Mouse (Mus musculus) intestine, postnatal 0 days (tissue): ENCODE data around the gene Hist1h2ao. TPM values are rescaled to one million over a fixed set of nuclear protein-coding genes. Genes with fewer than 3 reads are reported as not detected.
"Not testable (repeated sequence)": the region's sequence is repeated elsewhere in the genome, so short reads cannot be mapped to it uniquely, and the experiment has no call there.

Experiments
- ATAC-seq: fragments of 200-750 bp; cut with Nextera tagmentation; 2 replicates; pipeline ENCODE4 v1.8.0; 2017; ENCODE audit warnings: mild to moderate bottlenecking, moderate TSS enrichment, moderate library complexity
- H3K27ac ChIP-seq: fragments of 300-500 bp; sonication (generic); 2 replicates; pipeline ENCODE4 v1.5.1; 2014; ENCODE audit warnings: mild to moderate bottlenecking, low read depth, low read length, moderate library complexity
- H3K27me3 ChIP-seq: fragments of 300-500 bp; sonication (generic); replicated peaks from 2 replicates; pipeline ENCODE4 v1.6.1; 2014; ENCODE audit warnings: low read length, mixed read lengths; ENCODE audit not compliant: control insufficient read depth, insufficient read depth
- H3K36me3 ChIP-seq: fragments of 300-500 bp; sonication (generic); 2 replicates; pipeline ENCODE4 v1.6.1; 2014; ENCODE audit warnings: mild to moderate bottlenecking, moderate library complexity; ENCODE audit not compliant: control insufficient read depth, insufficient read depth
- H3K4me1 ChIP-seq: fragments of 300-500 bp; sonication (generic); replicated peaks from 2 replicates; pipeline ENCODE4 v1.6.1; 2014; ENCODE audit warnings: antibody characterized with exemption, low read length, mixed read lengths; ENCODE audit not compliant: control insufficient read depth, insufficient read depth
- H3K4me2 ChIP-seq: fragments of 300-500 bp; sonication (generic); replicated peaks from 2 replicates; pipeline ENCODE4 v1.6.1; 2014; ENCODE audit warnings: low read depth, mild to moderate bottlenecking, moderate library complexity
- H3K4me3 ChIP-seq: fragments of 300-500 bp; sonication (generic); 2 replicates; pipeline ENCODE4 v1.5.1; 2014; ENCODE audit warnings: low read depth, low read length
- H3K9ac ChIP-seq: fragments of 300-500 bp; sonication (generic); 2 replicates; pipeline ENCODE4 v1.6.1; 2014; ENCODE audit warnings: mild to moderate bottlenecking, low read depth, low read length
- H3K9me3 ChIP-seq: fragments of 300-500 bp; sonication (generic); 2 replicates; pipeline ENCODE4 v1.6.1; 2016; ENCODE audit warnings: mixed run types; ENCODE audit not compliant: control insufficient read depth
- CTCF ChIP-seq: sonication (generic); IDR thresholded peaks from 2 replicates; pipeline ENCODE4 v1.5.1; 2016; ENCODE audit warnings: low read depth, mild to moderate bottlenecking, control low read depth, antibody characterized with exemption, moderate library complexity
- WGBS: fragments of 180-500 bp; shearing (Covaris S2); extraction: QIAGEN DNeasy Blood & Tissue Kit; methylation state at CpG from one replicate; pipeline ENCODE4 v1.1.7; 2014; 5-methylcytosine and 5-hydroxymethylcytosine counted together
- microRNA-seq: library from miRNA; unstranded; fragments of <30 nt; microRNA quantifications from one replicate; pipeline ENCODE4, GENCODE M21; 2016
- polyA plus RNA-seq: library from polyadenylated mRNA; unstranded; fragments of >200 nt; fragmentation: Nextera tagmentation; extraction: Ambion mirVana; gene quantifications from 2 replicates; pipeline ENCODE4 v1.2.1, GENCODE M21; 2015

Hist1h2ao gene
- polyA plus RNA-seq, 1 experiment from 2014 or later, result not detected

DNA sequence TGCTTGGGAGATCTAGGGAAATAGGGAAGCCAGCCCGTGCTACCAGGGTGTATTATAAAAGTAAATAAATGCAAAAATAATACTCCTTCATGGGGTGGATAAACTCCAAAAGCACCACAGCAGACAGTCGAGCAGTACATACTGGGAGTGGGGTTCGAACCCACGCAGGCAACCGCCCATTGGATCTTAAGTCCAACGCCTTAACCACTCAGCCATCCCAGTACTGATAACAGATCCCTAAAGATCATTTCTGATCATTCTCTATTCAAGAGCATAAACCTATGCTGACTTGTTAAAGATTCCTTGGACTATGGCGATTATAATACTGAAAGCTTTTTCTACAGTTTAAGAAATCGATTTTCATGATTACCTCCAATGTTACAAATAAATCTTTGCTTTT lies 37.6 kb downstream of the Hist1h2ao start:
- no peaks in the 10 kb centered on the region for H3K27me3 ChIP-seq

DNA sequence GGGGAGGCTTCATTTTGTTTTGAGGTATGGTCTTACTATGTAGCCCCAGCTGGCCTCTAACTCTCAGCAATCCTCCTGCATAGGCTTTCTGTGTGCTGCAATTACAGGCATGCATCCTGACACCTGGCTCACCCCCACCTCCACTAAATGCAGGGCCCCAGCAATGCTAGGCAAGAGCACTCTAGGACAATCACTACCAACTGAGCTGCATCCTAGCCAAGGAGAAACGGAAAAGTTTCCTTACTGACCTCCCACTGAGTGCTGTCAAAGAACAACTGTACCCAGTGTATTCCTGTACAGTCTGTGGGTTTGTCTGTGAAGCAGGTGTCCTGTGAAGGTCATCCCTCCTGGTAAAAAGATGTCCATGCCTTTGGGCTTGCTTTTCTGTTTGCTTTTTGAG lies 40.4 kb downstream of the Hist1h2ao start:
- not testable (repeated sequence) for H3K9ac ChIP-seq, H3K4me2 ChIP-seq, H3K9me3 ChIP-seq, H3K4me3 ChIP-seq, H3K36me3 ChIP-seq, ATAC-seq, H3K4me1 ChIP-seq, H3K27ac ChIP-seq, H3K27me3 ChIP-seq
- 44% methylated on average over 1 of the region's 1 CpGs for WGBS

More for the DNA sequence above, 37.6 kb downstream of the Hist1h2ao start:
- no peaks in the 10 kb centered on the region for H3K36me3 ChIP-seq
- no peak overlapping the region for H3K9ac ChIP-seq
- no peaks in the 10 kb centered on the region for H3K9me3 ChIP-seq
- no peak overlapping the region for H3K4me3 ChIP-seq
- TF ChIP-seq CTCF, result no peak
- no peak overlapping the region for H3K4me2 ChIP-seq
- WGBS, result 29% methylated on average over 8 of the region's 8 CpGs
- no peaks in the 10 kb centered on the region for H3K4me1 ChIP-seq
- H3K27ac ChIP-seq, result no peak overlapping the region
- ATAC-seq, result no peak

DNA sequence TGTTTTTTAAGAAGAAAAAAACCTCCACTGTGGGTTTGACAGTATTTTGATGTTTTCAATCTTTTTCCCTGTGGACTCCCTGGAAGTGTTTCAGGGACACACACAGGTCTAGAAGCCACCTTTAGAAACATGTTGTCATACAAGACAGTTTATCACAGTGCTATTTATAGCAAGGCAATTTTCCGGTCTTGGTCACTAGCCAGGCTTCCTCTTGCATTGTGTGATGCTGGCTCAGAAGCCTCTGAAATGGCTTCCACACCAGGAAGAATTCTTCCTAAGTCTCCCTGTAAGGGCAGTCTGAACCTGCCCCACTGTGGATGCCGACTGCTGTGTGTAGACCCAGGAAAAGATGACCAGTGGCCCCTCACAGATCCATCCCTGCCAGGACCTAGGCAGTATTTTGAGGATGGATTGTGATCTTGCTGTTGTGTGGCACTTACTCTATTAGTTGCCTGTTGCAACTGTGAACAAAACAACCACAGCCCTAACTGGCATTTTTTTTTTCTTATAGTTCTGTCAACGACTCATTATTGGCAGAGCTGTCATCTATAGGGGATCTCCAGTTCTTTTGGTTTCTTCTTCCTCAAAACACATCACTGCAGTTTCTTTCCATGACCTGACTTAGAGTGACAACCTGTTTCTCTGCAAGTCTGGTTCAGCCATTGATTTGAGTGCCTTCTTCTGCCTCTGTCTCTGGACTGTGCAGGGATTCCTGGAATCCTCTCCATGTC lies 42.1 kb downstream of the Hist1h2ao start:
- 44% methylated on average over 3 of the region's 3 CpGs for WGBS
- ATAC-seq, result no peak
- Histone ChIP-seq H3K27ac (no peak overlapping the region), H3K9me3 (no peaks in the 10 kb centered on the region), H3K4me1 (no peaks in the 10 kb centered on the region), H3K9ac (no peak overlapping the region), H3K27me3 (no peaks in the 10 kb centered on the region), H3K4me3 (no peak overlapping the region), H3K4me2 (no peak overlapping the region), H3K36me3 (no peaks in the 10 kb centered on the region)
- TF ChIP-seq CTCF, result no peak

DNA sequence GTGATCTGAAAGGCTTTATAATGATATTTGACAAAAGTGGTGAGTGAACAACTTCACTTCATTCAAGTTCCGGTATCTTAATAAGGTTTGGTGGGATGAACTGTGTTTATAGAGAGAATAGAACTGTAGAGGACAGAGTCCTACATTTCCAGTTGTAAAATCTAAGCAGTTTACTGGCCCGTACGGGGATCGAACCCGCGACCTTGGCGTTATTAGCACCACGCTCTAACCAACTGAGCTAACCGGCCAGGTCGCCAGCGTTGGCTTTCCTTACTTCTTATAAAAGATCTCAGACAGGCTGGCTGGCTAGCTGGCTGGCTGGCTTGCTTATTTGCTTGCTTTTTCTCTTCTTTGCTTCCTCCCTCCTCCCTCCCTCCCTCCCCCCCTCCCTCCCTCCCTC lies 44.9 kb downstream of the Hist1h2ao start:
- WGBS, result 1% methylated on average over 11 of the region's 11 CpGs
- ATAC-seq, result no peak
- H3K4me1 ChIP-seq, result no peaks in the 10 kb centered on the region
- no peak overlapping the region for H3K27ac ChIP-seq
- no peaks in the 10 kb centered on the region for H3K27me3 ChIP-seq
- peak overlapping the region; percentile 58 for H3K4me2 ChIP-seq
- TF ChIP-seq CTCF, result no peak
- peak overlapping the region; percentile 37; the same call in 1 of the 2 replicates for H3K4me3 ChIP-seq
- no peak overlapping the region for H3K9ac ChIP-seq
- H3K9me3 ChIP-seq, result no peaks in the 10 kb centered on the region
- H3K36me3 ChIP-seq, result no peaks in the 10 kb centered on the region

DNA sequence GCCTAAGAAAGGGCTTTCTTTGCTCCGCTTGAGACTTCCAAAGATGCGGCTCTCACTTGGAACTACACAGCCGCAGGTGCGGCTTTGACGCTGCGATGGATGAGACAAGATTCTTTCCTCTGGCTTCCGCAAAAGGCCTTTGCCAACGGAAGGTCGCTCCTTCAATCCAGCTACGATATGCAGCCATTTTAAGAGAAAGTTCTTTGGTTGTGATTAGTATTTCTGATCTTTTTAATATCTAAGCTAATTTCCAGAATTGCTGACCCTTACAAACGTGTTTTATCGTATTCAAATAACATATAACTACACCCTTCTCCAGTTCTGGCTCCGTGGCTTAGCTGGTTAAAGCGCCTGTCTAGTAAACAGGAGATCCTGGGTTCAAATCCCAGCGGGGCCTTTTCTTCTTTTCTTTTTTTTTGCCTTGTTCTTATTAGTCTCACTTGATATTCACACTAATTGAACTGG lies 45.5 kb downstream of the Hist1h2ao start:
- no peaks in the 10 kb centered on the region for H3K27me3 ChIP-seq
- no peaks in the 10 kb centered on the region for H3K36me3 ChIP-seq
- H3K9ac ChIP-seq, result no peak overlapping the region
- no peak for TF ChIP-seq CTCF
- 4% methylated on average over 15 of the region's 15 CpGs for WGBS
- H3K4me3 ChIP-seq, result peak overlapping the region; percentile 37
- no peaks in the 10 kb centered on the region for H3K9me3 ChIP-seq
- H3K4me1 ChIP-seq, result no peaks in the 10 kb centered on the region
- ATAC-seq, result no peak
- H3K27ac ChIP-seq, result no peak overlapping the region
- H3K4me2 ChIP-seq, result peak overlapping the region; percentile 58

Small RNA genes lying within 50 kb of the gene (microRNA-seq; reads per million reads assigned to microRNA genes)
- gene Gm19658 (not detected), gene Gm44346 (not detected), gene Gm44466 (not detected)

Other genes starting within 250 kb of the Hist1h2ao start
- gene Olfr1364, start 228.7 kb upstream of the Hist1h2ao start, polyA plus RNA-seq, result not detected in 2 replicates
- not detected in 2 replicates for gene Olfr1362, start 196.4 kb upstream of the Hist1h2ao start, polyA plus RNA-seq
- 0.04 TPM in 1 of 2 replicates, not detected in the other for gene Olfr11, start 167.9 kb upstream of the Hist1h2ao start, polyA plus RNA-seq
- gene Olfr1361, start 147.1 kb upstream of the Hist1h2ao start, polyA plus RNA-seq, result not detected in 2 replicates
- not detected in 2 replicates for gene Olfr1360, start 133.1 kb upstream of the Hist1h2ao start, polyA plus RNA-seq
- gene Olfr1359, start 112.4 kb upstream of the Hist1h2ao start, polyA plus RNA-seq, result not detected in 2 replicates
- 1.9 TPM in 1 of 2 replicates, not detected in the other for gene Hist1h2bl, start 94.3 kb upstream of the Hist1h2ao start, polyA plus RNA-seq
- 6.1 and 12.0 TPM in 2 replicates for gene Hist1h2ai, start 94.0 kb upstream of the Hist1h2ao start, polyA plus RNA-seq
- gene Hist1h3h, start 92.8 kb upstream of the Hist1h2ao start, polyA plus RNA-seq, result 2.4 and 2.9 TPM in 2 replicates
- gene Hist1h2bm, start 88.4 kb upstream of the Hist1h2ao start, polyA plus RNA-seq, result 0.51 and 0.76 TPM in 2 replicates
- gene Hist1h4j, start 75.4 kb upstream of the Hist1h2ao start, polyA plus RNA-seq, result 0.40 and 0.42 TPM in 2 replicates
- gene Hist1h4k, start 60.0 kb upstream of the Hist1h2ao start, polyA plus RNA-seq, result 1.4 and 2.1 TPM in 2 replicates
- 5.0 and 9.5 TPM in 2 replicates for gene Hist1h2ak, start 56.6 kb upstream of the Hist1h2ao start, polyA plus RNA-seq
- gene Hist1h2bn, start 56.3 kb upstream of the Hist1h2ao start, polyA plus RNA-seq, result 1.1 TPM in 2 replicates
- 7.3 and 8.1 TPM in 2 replicates for gene Hist1h1b, start 29.8 kb upstream of the Hist1h2ao start, polyA plus RNA-seq
- 34.1 and 39.6 TPM in 2 replicates for gene Hist1h3i, start 27.1 kb upstream of the Hist1h2ao start, polyA plus RNA-seq
- gene Hist1h2an, start 23.2 kb upstream of the Hist1h2ao start, polyA plus RNA-seq, result 1.5 and 3.2 TPM in 2 replicates
- 0.41 and 1.5 TPM in 2 replicates for gene Hist1h2bp, start 23.0 kb upstream of the Hist1h2ao start, polyA plus RNA-seq
- 7.8 and 9.8 TPM in 2 replicates for gene Hist1h2bq, start 268 bp upstream of the Hist1h2ao start, polyA plus RNA-seq
- not detected in 2 replicates for gene Hist1h4m, start 1.3 kb downstream of the Hist1h2ao start, polyA plus RNA-seq
- gene Hist1h4n, start 21.7 kb downstream of the Hist1h2ao start, polyA plus RNA-seq, result 2.1 and 5.3 TPM in 2 replicates
- gene Hist1h2ap, start 23.0 kb downstream of the Hist1h2ao start, polyA plus RNA-seq, result 1,504 and 1,780 TPM in 2 replicates
- 7.8 and 10.0 TPM in 2 replicates for gene Hist1h2br, start 23.3 kb downstream of the Hist1h2ao start, polyA plus RNA-seq
- gene Zfp184, start 134.6 kb downstream of the Hist1h2ao start, polyA plus RNA-seq, result 1.2 TPM in 2 replicates
- not detected in 2 replicates for gene Pom121l2, start 170.7 kb downstream of the Hist1h2ao start, polyA plus RNA-seq
- gene Prss16, start 199.3 kb downstream of the Hist1h2ao start, polyA plus RNA-seq, result 4.0 and 4.1 TPM in 2 replicates
- 3.4 and 5.3 TPM in 2 replicates for gene Hist1h2ah, start 225.1 kb downstream of the Hist1h2ao start, polyA plus RNA-seq
- 0.90 and 1.8 TPM in 2 replicates for gene Hist1h2bk, start 225.4 kb downstream of the Hist1h2ao start, polyA plus RNA-seq
- gene Hist1h4i, start 230.9 kb downstream of the Hist1h2ao start, polyA plus RNA-seq, result 9.4 and 9.9 TPM in 2 replicates
- gene Hist1h2ag, start 232.5 kb downstream of the Hist1h2ao start, polyA plus RNA-seq, result 12.9 and 16.0 TPM in 2 replicates
- gene Hist1h2bj, start 232.7 kb downstream of the Hist1h2ao start, polyA plus RNA-seq, result 2.3 and 4.1 TPM in 2 replicates